Mouse (Mus musculus): Measurements from ENCODE around the gene Med10.

DNA sequence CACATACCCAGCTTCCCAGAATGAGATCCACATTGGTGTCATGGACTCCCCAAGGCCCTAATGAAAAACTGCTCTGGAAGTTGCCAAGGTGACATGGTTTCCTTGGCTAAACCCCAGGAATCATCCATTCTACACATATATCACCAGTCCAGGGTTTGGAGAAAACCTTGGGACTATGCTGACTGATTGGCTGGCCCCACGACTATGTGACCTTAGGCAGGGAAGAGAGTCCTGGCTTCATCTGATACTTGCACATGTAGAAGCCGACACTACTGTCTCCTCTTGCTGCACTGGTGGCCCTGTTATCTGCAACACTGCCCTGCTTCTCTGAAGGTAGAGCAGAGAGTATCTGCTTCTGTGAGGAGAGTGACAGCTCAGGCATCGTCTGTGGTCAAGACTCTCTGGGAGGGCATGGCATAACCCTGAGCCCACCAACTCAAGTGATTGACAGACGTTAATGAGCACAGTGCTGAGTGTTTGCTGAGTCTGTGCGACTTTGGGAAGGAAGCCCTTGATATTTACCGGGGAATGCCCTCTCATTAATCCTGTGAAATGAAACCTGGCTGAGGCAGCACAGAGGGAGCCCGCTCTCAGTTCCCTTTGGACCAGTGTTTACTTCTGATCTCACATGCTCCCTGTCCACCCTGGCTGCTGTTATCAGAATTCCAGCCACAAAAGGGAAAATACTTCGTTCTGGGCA is 23.4 kb downstream of the Med10 start:
- TF ChIP-seq GATA1 (IDR thresholded peaks at IDR 0.05; ENCODE audit: borderline replicate concordance, low read length) (no peak), FLI1 (IDR thresholded peaks at IDR 0.05; ENCODE audit: low read length) (no peak)

Measured in megakaryocyte, embryonic 14.5 days (primary cell).